Mouse (Mus musculus) limb, embryonic 10.5 days (tissue): Measurements from ENCODE around the gene Cept1. TPM values are rescaled to one million over a fixed set of nuclear protein-coding genes. Genes with fewer than 3 reads are reported as not detected.
"Not testable (repeated sequence)": the region's sequence is repeated elsewhere in the genome, so short reads cannot be mapped to it uniquely, and the experiment has no call there.

Source experiments
- DNase-seq: peaks from one replicate; pipeline ENCODE4 v3.0.0-alpha.2; 2017; ENCODE audit warnings: low spot score
- H3K27ac ChIP-seq: fragments of 300-500 bp; sonication (generic); 2 replicates; pipeline ENCODE4 v1.5.1; 2016; ENCODE audit warnings: mild to moderate bottlenecking
- H3K27me3 ChIP-seq: fragments of 300-500 bp; sonication (generic); 2 replicates; pipeline ENCODE4 v1.6.1; 2016; ENCODE audit warnings: low read depth, mild to moderate bottlenecking; ENCODE audit not compliant: poor library complexity, severe bottlenecking
- H3K36me3 ChIP-seq: fragments of 300-500 bp; sonication (generic); 2 replicates; pipeline ENCODE4 v1.6.1; 2016; ENCODE audit warnings: mild to moderate bottlenecking, moderate library complexity
- H3K4me1 ChIP-seq: fragments of 300-500 bp; sonication (generic); 2 replicates; pipeline ENCODE4 v1.6.1; 2016
- H3K4me3 ChIP-seq: fragments of 300-500 bp; sonication (generic); 2 replicates; pipeline ENCODE4 v1.5.1; 2016; ENCODE audit warnings: mild to moderate bottlenecking, moderate library complexity
- H3K9me3 ChIP-seq: fragments of 300-500 bp; sonication (generic); replicated peaks from 2 replicates; pipeline ENCODE4 v1.6.1; 2016; ENCODE audit warnings: mild to moderate bottlenecking
- WGBS: fragments of 180-500 bp; shearing (Covaris S2); methylation state at CpG from one replicate; pipeline ENCODE4 v1.1.7; 2016; 5-methylcytosine and 5-hydroxymethylcytosine counted together
- polyA plus RNA-seq: library from polyadenylated mRNA; unstranded; fragments of >200 nt; fragmentation: Nextera tagmentation; extraction: Ambion mirVana; gene quantifications from 2 replicates; pipeline ENCODE4 v1.2.1, GENCODE M21; 2016

Cept1 gene
- polyA plus RNA-seq: 38.9 and 46.4 TPM in 2 replicates

- no peaks in the 10 kb centered on the region for H3K36me3 ChIP-seq
- no peaks in the 10 kb centered on the region for H3K9me3 ChIP-seq
- peak within 1 kb of the TSS; percentile 78 for H3K4me3 ChIP-seq
- peak; percentile 91 for DNase-seq
- H3K27ac ChIP-seq: peak within 1 kb of the TSS; percentile 96
- H3K27me3 ChIP-seq: no peaks in the 10 kb centered on the region
- WGBS: under 1% methylated on average over 63 of the region's 63 CpGs
- peaks cover 11% of the 10 kb centered on the region; the same call in 1 of the 2 replicates for H3K4me1 ChIP-seq
These were observed at the start of gene Cept1, which contains the start of gene Dram2 for GRCm38 (mm10) chr3:106547171-106547923. Cept1 (minus strand) TSS chr3:106547802. Dram2 (plus strand) TSS chr3:106547798.

DNA sequence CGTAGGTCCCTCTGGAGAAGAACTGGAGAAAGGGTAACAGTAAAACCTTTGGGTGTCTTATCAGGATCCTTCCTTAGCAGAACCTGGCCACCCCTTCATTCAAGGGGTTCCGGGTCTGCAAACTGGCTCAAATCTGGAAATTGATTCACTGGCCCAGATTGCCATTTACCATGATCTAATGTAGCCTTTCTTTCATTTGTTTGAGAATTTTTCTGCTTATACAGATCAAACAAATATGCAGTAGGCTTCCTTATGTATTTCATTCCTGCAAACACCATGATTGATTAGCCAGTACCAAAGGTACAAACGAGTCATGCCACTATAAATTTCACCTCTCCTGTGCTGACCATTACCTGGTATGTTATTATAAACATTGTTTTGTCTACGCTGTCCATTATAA is 46.0 kb upstream of the Cept1 start:
- not testable (repeated sequence) for H3K9me3 ChIP-seq, H3K27ac ChIP-seq, H3K27me3 ChIP-seq, H3K36me3 ChIP-seq, H3K4me3 ChIP-seq, DNase-seq, H3K4me1 ChIP-seq
- WGBS: 87% methylated on average over 4 of the region's 4 CpGs

- Histone ChIP-seq H3K4me1 (no peaks in the 10 kb centered on the region), H3K27me3 (no peaks in the 10 kb centered on the region), H3K36me3 (no peaks in the 10 kb centered on the region), H3K4me3 (no peak overlapping the region), H3K9me3 (no peaks in the 10 kb centered on the region), H3K27ac (no peak overlapping the region)
- DNase-seq: no peak
- WGBS: 88% methylated on average over 2 of the region's 2 CpGs
These were observed 31.7 kb upstream of the Cept1 start for GRCm38 (mm10) chr3:106579296-106579695.

- WGBS: 85% methylated on average over 3 of the region's 3 CpGs
- H3K27me3 ChIP-seq: no peaks in the 10 kb centered on the region
- no peaks in the 10 kb centered on the region for H3K4me1 ChIP-seq
- H3K36me3 ChIP-seq: no peaks in the 10 kb centered on the region
- no peak for DNase-seq
- H3K27ac ChIP-seq: no peak overlapping the region
- H3K4me3 ChIP-seq: no peak overlapping the region
- H3K9me3 ChIP-seq: no peaks in the 10 kb centered on the region
These were observed 25.6 kb upstream of the Cept1 start for GRCm38 (mm10) chr3:106573191-106573590.

DNA sequence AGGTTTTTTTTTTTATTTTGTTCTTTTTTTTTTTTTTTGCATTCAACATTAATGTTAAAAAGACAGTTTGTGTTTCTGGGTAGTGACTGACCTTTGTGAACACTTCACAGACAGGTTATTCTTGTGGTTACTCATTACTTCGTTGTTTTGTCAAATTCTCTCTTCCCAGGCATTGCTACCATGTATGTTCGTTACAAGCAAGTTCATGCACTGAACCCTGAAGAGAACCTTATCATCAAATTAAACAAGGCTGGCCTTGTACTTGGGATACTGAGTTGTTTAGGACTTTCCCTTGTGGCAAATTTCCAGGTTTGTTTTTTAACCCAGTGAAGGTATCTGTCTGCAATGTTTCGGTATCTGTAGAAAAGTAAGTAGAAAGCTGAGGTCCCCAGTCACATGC is 18.3 kb upstream of the Cept1 start:
- DNase-seq: no peak
- Histone ChIP-seq H3K4me1 (no peaks in the 10 kb centered on the region), H3K27me3 (no peaks in the 10 kb centered on the region), H3K27ac (no peak overlapping the region), H3K4me3 (no peak overlapping the region), H3K9me3 (no peaks in the 10 kb centered on the region), H3K36me3 (peaks cover 4% of the 10 kb centered on the region; the same call in 1 of the 2 replicates)
- WGBS: 98% methylated on average over 3 of the region's 3 CpGs

DNA sequence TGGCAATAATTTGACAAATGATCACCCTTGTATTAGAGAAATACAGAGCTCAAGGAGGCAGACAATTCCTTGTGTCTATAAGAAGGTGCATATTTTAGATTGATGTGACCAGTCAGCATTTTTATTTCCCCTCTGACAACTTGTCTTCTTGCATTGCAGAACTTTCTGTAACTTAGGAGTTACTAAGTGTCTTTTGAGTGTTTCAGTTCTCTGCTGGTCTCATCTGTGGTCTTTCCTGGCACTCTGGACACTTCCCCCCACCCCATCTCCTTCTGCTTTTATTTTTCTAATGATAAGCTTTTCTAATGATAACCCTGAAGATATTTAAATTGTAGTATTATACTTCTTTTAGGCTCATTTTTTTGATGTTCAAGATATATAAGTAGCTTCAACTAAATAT is 10.7 kb upstream of the Cept1 start:
- H3K27ac ChIP-seq: no peak overlapping the region
- DNase-seq: no peak
- no peaks in the 10 kb centered on the region for H3K27me3 ChIP-seq
- no peaks in the 10 kb centered on the region for H3K9me3 ChIP-seq
- peaks cover 22% of the 10 kb centered on the region for H3K36me3 ChIP-seq
- no peak overlapping the region for H3K4me3 ChIP-seq
- H3K4me1 ChIP-seq: no peaks in the 10 kb centered on the region

DNA sequence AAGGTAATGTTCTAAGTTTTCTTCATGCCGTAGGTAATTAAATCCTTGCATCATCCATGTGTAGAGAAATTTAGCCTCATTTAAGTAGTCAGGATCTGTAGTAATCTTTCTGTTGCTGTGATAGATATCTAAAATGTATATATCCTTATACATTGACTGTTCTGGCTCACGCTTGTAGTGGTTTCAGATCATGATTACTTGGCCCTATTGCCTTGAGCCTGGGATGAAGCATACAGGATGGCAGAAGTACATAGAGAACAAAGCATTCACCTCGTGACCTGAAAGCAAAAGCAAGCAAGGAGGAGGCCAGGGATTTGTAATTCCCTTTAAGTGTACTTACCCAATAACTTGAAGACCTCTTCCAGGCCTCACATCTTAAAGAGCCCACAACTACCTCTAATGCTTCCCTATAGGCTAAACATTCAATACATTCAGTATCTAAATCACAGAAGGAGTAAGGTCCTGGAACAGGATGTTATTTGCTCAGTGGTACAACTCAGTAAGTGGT is 8.2 kb upstream of the Cept1 start:
- Histone ChIP-seq H3K27ac (no peak overlapping the region), H3K4me3 (no peak overlapping the region), H3K27me3 (no peaks in the 10 kb centered on the region), H3K36me3 (peaks cover 23% of the 10 kb centered on the region), H3K9me3 (no peaks in the 10 kb centered on the region), H3K4me1 (no peaks in the 10 kb centered on the region)
- WGBS: 88% methylated on average over 3 of the region's 3 CpGs
- DNase-seq: no peak

DNA sequence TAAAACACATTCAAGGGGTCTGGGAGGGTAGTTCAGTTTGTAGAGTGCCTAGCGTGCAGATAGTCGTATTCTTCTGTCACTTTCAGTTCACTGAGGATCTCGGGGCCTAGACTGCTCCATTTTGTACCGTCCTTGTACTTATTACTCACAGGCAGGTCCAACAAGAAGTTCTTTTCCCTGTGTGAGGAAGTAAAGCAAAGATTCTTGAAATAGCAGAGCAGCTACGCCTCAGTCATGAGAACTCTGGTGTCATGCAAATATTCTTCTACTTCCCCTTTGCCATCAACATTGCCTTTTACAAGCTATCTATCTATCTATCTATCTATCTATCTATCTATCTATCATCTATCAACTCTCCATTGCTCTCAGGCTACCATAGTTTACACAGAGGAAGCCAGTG is 5.8 kb upstream of the Cept1 start:
- Histone ChIP-seq H3K27ac (no peak overlapping the region), H3K4me3 (no peak overlapping the region), H3K9me3 (no peaks in the 10 kb centered on the region), H3K36me3 (peaks cover 23% of the 10 kb centered on the region), H3K27me3 (no peaks in the 10 kb centered on the region), H3K4me1 (no peaks in the 10 kb centered on the region; the same call in 1 of the 2 replicates)
- WGBS: 94% methylated on average over 5 of the region's 5 CpGs
- no peak for DNase-seq

- Histone ChIP-seq H3K27me3 (no peaks in the 10 kb centered on the region), H3K27ac (no peak overlapping the region), H3K9me3 (no peaks in the 10 kb centered on the region), H3K4me1 (peaks cover 11% of the 10 kb centered on the region; the same call in 1 of the 2 replicates), H3K36me3 (0 out of 2 replicates have a peak, but pooled peaks cover 6% of the 10 kb centered on the region), H3K4me3 (no peak overlapping the region)
- WGBS: 73% methylated on average over 3 of the region's 3 CpGs
- DNase-seq: no peak
These were observed 1.4 kb upstream of the Cept1 start for GRCm38 (mm10) chr3:106548971-106549370.

DNA sequence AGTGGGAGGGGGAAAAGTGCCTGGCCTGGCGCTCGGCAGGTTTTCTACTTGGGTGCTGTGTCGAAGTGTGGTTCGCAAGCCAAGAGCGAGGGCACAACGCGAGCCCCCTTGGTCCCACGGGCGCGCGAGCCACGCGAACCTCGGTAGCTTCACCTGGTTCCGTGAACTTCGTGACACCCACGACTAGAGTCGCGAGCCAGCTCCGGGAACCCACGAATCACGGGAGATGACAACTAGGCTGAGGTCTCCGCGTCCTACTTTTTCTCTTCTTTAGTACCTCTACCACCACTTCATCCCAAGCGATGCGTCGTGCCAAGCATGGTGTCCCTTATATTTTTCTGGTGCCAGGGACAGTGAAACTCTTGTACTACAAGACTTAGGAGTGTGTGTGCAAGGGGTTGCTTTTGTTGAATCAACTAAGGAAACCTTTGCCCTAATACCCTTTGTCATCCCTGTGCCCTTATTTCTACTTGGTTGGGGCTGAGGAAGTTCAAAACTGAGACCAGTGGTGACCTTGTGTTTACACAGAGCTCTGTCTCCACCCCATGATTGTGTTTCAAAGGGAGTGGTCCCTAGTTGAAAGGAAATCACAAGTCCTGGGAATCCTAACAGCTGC is 430 bp upstream of the Cept1 start:
- Histone ChIP-seq H3K9me3 (no peaks in the 10 kb centered on the region), H3K4me3 (peak overlapping the region; percentile 78), H3K27ac (peak overlapping the region; percentile 96), H3K4me1 (peaks cover 11% of the 10 kb centered on the region; the same call in 1 of the 2 replicates), H3K27me3 (no peaks in the 10 kb centered on the region), H3K36me3 (no peaks in the 10 kb centered on the region)
- no peak for DNase-seq
- WGBS: under 1% methylated on average over 27 of the region's 27 CpGs

GRCm38 (mm10) chr3:106544721-106545316 is 2.8 kb downstream of the Cept1 start:
- peaks cover 11% of the 10 kb centered on the region; the same call in 1 of the 2 replicates for H3K4me1 ChIP-seq
- no peak for DNase-seq

DNA sequence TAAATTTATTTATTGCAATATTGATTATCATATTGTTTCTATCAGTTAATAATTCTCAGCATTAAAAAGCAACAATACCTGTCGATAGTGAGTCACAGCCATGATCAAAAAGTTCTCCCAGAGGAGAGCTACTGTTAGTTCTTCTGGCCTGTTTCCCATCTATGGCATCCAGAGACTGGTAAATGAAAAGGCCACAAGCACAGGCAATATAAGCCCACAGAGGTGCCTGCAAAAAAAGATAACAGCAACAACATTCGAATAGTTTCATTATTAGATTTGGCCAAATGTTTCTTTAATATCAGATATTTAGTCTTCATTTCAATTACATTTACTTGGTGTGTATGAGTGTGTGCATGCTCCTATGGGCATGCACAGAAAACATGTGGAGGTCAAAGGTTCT is 14.3 kb downstream of the Cept1 start:
- H3K9me3 ChIP-seq: no peaks in the 10 kb centered on the region
- no peak overlapping the region for H3K4me3 ChIP-seq
- no peaks in the 10 kb centered on the region for H3K27me3 ChIP-seq
- DNase-seq: no peak
- no peaks in the 10 kb centered on the region for H3K4me1 ChIP-seq
- peaks cover 17% of the 10 kb centered on the region for H3K36me3 ChIP-seq
- WGBS: 92% methylated on average over 2 of the region's 2 CpGs
- H3K27ac ChIP-seq: no peak overlapping the region

More at GRCm38 (mm10) chr3:106544721-106545316, 2.8 kb downstream of the Cept1 start:
- Histone ChIP-seq H3K9me3 (no peaks in the 10 kb centered on the region), H3K27me3 (no peaks in the 10 kb centered on the region), H3K36me3 (no peaks in the 10 kb centered on the region), H3K27ac (no peak overlapping the region), H3K4me3 (no peak overlapping the region)
- 91% methylated on average over 8 of the region's 8 CpGs for WGBS

GRCm38 (mm10) chr3:106528032-106528431 is 19.6 kb downstream of the Cept1 start:
- no peak overlapping the region for H3K27ac ChIP-seq
- no peak for DNase-seq
- H3K4me1 ChIP-seq: no peaks in the 10 kb centered on the region
- no peak overlapping the region for H3K4me3 ChIP-seq
- no peaks in the 10 kb centered on the region for H3K9me3 ChIP-seq
- WGBS: 97% methylated on average over 2 of the region's 2 CpGs
- no peaks in the 10 kb centered on the region for H3K27me3 ChIP-seq
- no peaks in the 10 kb centered on the region; the same call in 1 of the 2 replicates for H3K36me3 ChIP-seq
